In genomic region chr9:43179614-43180013, GRCm38 (mm10) we compare ENCODE assay signal across 12 mouse cellular contexts. TPM values are rescaled to one million over a fixed set of nuclear protein-coding genes. Genes with fewer than 3 reads are reported as not detected.
DNase-seq lines count a peak whose midpoint lies in the region; ATAC-seq and TF ChIP-seq lines count a peak whose summit lies in the region.
"Had no signal": no experiment of that assay in that cellular context is flagged by ENCODE, and none has a peak within 500 bp of the region (broad histone marks: within the 10 kb centered on the region; RNA-seq: fewer than 3 reads in every experiment).

No protein-coding gene starts in this region.

- DNase-seq in stomach, postnatal 0 days (ENCODE audit: low spot score): no peak
- DNase-seq in heart, postnatal 14 days: peak; percentile 17 to 37
- DNase-seq in left cerebral cortex, adult 2 months (ENCODE audit: extremely low spot score in 1 of 2, low spot score in 2 of 2): no peak
- no peak for DNase-seq in spleen, adult 12 weeks (ENCODE audit: low spot score)
- DNase-seq: cerebellum, adult 8-10 months; right cerebral cortex, postnatal 25 days had no signal

- H3K4me2 ChIP-seq in intestine, embryonic 15.5 days (replicated peaks): no peak overlapping the region
- H3K4me2 ChIP-seq in intestine, postnatal 0 days (replicated peaks; ENCODE audit: low read depth): no peak overlapping the region
- no peak overlapping the region for H3K4me2 ChIP-seq in stomach, embryonic 16.5 days (ENCODE audit: low read depth, low read length)
- H3K4me2 ChIP-seq in stomach, postnatal 0 days (replicated peaks; ENCODE audit: low read depth): no peak overlapping the region
- H3K4me2 ChIP-seq: hindbrain, embryonic 15.5 days; neural tube, embryonic 12.5 days had no signal

- H3K9ac ChIP-seq in intestine, embryonic 15.5 days: no peak overlapping the region
- H3K9ac ChIP-seq in intestine, postnatal 0 days (ENCODE audit: low read depth, low read length): no peak overlapping the region
- 0 out of 2 replicates have a peak overlapping the region, but pooled peaks have one; percentile 9 for H3K9ac ChIP-seq in stomach, embryonic 16.5 days (ENCODE audit: low read length)
- no peak overlapping the region for H3K9ac ChIP-seq in stomach, postnatal 0 days (ENCODE audit: low read length)
- H3K9ac ChIP-seq: hindbrain, embryonic 15.5 days; neural tube, embryonic 12.5 days had no signal

- H3K4me3 ChIP-seq in intestine, embryonic 15.5 days (replicated peaks): no peak overlapping the region
- no peak overlapping the region for H3K4me3 ChIP-seq in intestine, postnatal 0 days (ENCODE audit: low read depth, low read length)
- H3K4me3 ChIP-seq in stomach, embryonic 16.5 days (replicated peaks; ENCODE audit: low read length): no peak overlapping the region
- H3K4me3 ChIP-seq in stomach, postnatal 0 days (ENCODE audit: low read depth, low read length): no peak overlapping the region
- H3K4me3 ChIP-seq in left cerebral cortex, adult 2 months: no peak overlapping the region
- H3K4me3 ChIP-seq: hindbrain, embryonic 15.5 days; midbrain, embryonic 10.5 days; neural tube, embryonic 12.5 days had no signal

- 0 out of 2 replicates have a peak, but pooled peaks cover 2% of the 10 kb centered on the region for H3K4me1 ChIP-seq in intestine, embryonic 15.5 days (replicated peaks)
- H3K4me1 ChIP-seq in intestine, postnatal 0 days (replicated peaks; ENCODE audit: control insufficient read depth, insufficient read depth, low read length): 0 out of 2 replicates have a peak, but pooled peaks cover 3% of the 10 kb centered on the region
- peaks cover 12% of the 10 kb centered on the region; the same call in 1 of the 2 replicates for H3K4me1 ChIP-seq in stomach, embryonic 16.5 days (ENCODE audit: control insufficient read depth, insufficient read depth, low read length)
- H3K4me1 ChIP-seq in stomach, postnatal 0 days (replicated peaks; ENCODE audit: control insufficient read depth, insufficient read depth): no peaks in the 10 kb centered on the region
- H3K4me1 ChIP-seq: hindbrain, embryonic 15.5 days had no signal

- 53% methylated on average over 5 of the region's 5 CpGs for WGBS in intestine, embryonic 15.5 days
- WGBS in intestine, postnatal 0 days: 62% methylated on average over 5 of the region's 5 CpGs
- WGBS in stomach, embryonic 16.5 days: 32% methylated on average over 5 of the region's 5 CpGs
- 46% methylated on average over 4 of the region's 5 CpGs for WGBS in stomach, postnatal 0 days

- no peaks in the 10 kb centered on the region for H3K36me3 ChIP-seq in intestine, embryonic 15.5 days
- H3K36me3 ChIP-seq in intestine, postnatal 0 days (ENCODE audit: control insufficient read depth, insufficient read depth): no peaks in the 10 kb centered on the region
- no peaks in the 10 kb centered on the region for H3K36me3 ChIP-seq in stomach, embryonic 16.5 days (ENCODE audit: control insufficient read depth, insufficient read depth, low read length)
- H3K36me3 ChIP-seq in stomach, postnatal 0 days (ENCODE audit: control insufficient read depth, insufficient read depth, low read length): no peaks in the 10 kb centered on the region
- H3K36me3 ChIP-seq: hindbrain, embryonic 15.5 days; midbrain, embryonic 10.5 days; neural tube, embryonic 12.5 days had no signal

- no peak overlapping the region for H3K27ac ChIP-seq in intestine, embryonic 15.5 days
- no peak overlapping the region for H3K27ac ChIP-seq in intestine, postnatal 0 days (ENCODE audit: low read depth, low read length)
- H3K27ac ChIP-seq in stomach, embryonic 16.5 days (ENCODE audit: low read length): no peak overlapping the region
- no peak overlapping the region for H3K27ac ChIP-seq in stomach, postnatal 0 days (replicated peaks)
- H3K27ac ChIP-seq in left cerebral cortex, adult 2 months: no peak overlapping the region
- H3K27ac ChIP-seq: hindbrain, embryonic 15.5 days; midbrain, embryonic 10.5 days; neural tube, embryonic 12.5 days had no signal

- TF ChIP-seq CTCF in intestine, postnatal 0 days (IDR thresholded peaks at IDR 0.05; ENCODE audit: low read depth): no peak
- TF ChIP-seq CTCF in stomach, postnatal 0 days (IDR thresholded peaks at IDR 0.05; ENCODE audit: low read depth): no peak
- TF ChIP-seq CTCF in left cerebral cortex, adult 2 months (IDR thresholded peaks at IDR 0.05): no peak

- no peaks in the 10 kb centered on the region for H3K9me3 ChIP-seq in intestine, embryonic 15.5 days
- H3K9me3 ChIP-seq in intestine, postnatal 0 days (ENCODE audit: control insufficient read depth): no peaks in the 10 kb centered on the region
- no peaks in the 10 kb centered on the region for H3K9me3 ChIP-seq in stomach, embryonic 16.5 days (replicated peaks; ENCODE audit: control insufficient read depth, low read length)
- H3K9me3 ChIP-seq in stomach, postnatal 0 days (ENCODE audit: control insufficient read depth, low read length): no peaks in the 10 kb centered on the region
- H3K9me3 ChIP-seq: hindbrain, embryonic 15.5 days; midbrain, embryonic 10.5 days; neural tube, embryonic 12.5 days had no signal

- TF ChIP-seq EP300 in stomach, postnatal 0 days (optimal IDR thresholded peaks at IDR 0.05): no peak

- intact Hi-C loops in heart, postnatal 14 days (cut with DNase I): loop anchor here (2.0 kb wide), 1 partner anchor 31 kb away; the partner anchor contains the start of gene Pou2f3
- intact Hi-C loops in left cerebral cortex, adult 2 months (cut with DNase I): loop anchor here (10.0 kb wide), 1 partner anchor 815 kb away; no protein-coding TSS in a partner anchor

- no peaks in the 10 kb centered on the region for H3K27me3 ChIP-seq in intestine, embryonic 15.5 days (replicated peaks)
- H3K27me3 ChIP-seq in intestine, postnatal 0 days (replicated peaks; ENCODE audit: control insufficient read depth, insufficient read depth, low read length): no peaks in the 10 kb centered on the region
- H3K27me3 ChIP-seq in stomach, embryonic 16.5 days (ENCODE audit: control insufficient read depth, insufficient read depth, low read length): no peaks in the 10 kb centered on the region
- no peaks in the 10 kb centered on the region for H3K27me3 ChIP-seq in stomach, postnatal 0 days (ENCODE audit: control insufficient read depth, insufficient read depth, low read length)
- H3K27me3 ChIP-seq: hindbrain, embryonic 15.5 days; neural tube, embryonic 12.5 days had no signal

- peak; percentile 56; the same call in 1 of the 2 replicates for ATAC-seq in intestine, embryonic 15.5 days
- no peak for ATAC-seq in intestine, postnatal 0 days
- ATAC-seq in stomach, embryonic 16.5 days (ENCODE audit: insufficient read depth, low FRiP score): no peak
- ATAC-seq in stomach, postnatal 0 days (ENCODE audit: low FRiP score, low TSS enrichment): no peak

RNA-seq across cellular contexts. Expression of gene Pou2f3, which starts 30.6 kb away (rescaled TPM):
- polyA plus RNA-seq in intestine, embryonic 15.5 days (2015; fragmentation: Nextera tagmentation; extraction: Ambion mirVana): 0.52 and 0.70 TPM in 2 replicates
- polyA plus RNA-seq in intestine, postnatal 0 days (2015; fragmentation: Nextera tagmentation; extraction: Ambion mirVana): 0.18 TPM in 2 replicates
- 0.97 and 0.98 TPM in 2 replicates for polyA plus RNA-seq in stomach, embryonic 16.5 days (2015; fragmentation: Nextera tagmentation; extraction: Ambion mirVana)
- polyA plus RNA-seq in stomach, postnatal 0 days (2015; fragmentation: Nextera tagmentation; extraction: Ambion mirVana): 1.7 and 2.5 TPM in 2 replicates
- not detected for total RNA-seq in heart, postnatal 14 days (2021)
- under 1 TPM; 0.16 to 0.65 TPM for total RNA-seq in left cerebral cortex, adult 2 months (2021)
- polyA plus RNA-seq: midbrain, embryonic 10.5 days; neural tube, embryonic 12.5 days had no signal

Comparison
In these comparisons a context has a peak if more than half of its experiments do, and no peak if none do; other contexts are left out.
1. DNase-seq: peak in heart, postnatal 14 days (2 of 2); none in stomach, postnatal 0 days (single experiment), left cerebral cortex, adult 2 months (0 of 2) and spleen, adult 12 weeks (single experiment).